Mouse (Mus musculus) forebrain, embryonic 12.5 days (tissue): ENCODE results near the gene Tmem56. TPM values are rescaled to one million over a fixed set of nuclear protein-coding genes. Genes with fewer than 3 reads are reported as not detected.

Experiments
- ATAC-seq: fragments of 200-750 bp; cut with Nextera tagmentation; 2 replicates; pipeline ENCODE4 v1.8.0; 2017; ENCODE audit warnings: moderate TSS enrichment; ENCODE audit not compliant: low FRiP score
- H3K27ac ChIP-seq: fragments of 300-500 bp; sonication (generic); 2 replicates; pipeline ENCODE4 v1.5.1; 2016; ENCODE audit warnings: mild to moderate bottlenecking
- H3K27me3 ChIP-seq: fragments of 300-500 bp; sonication (generic); 2 replicates; pipeline ENCODE4 v1.6.1; 2016; ENCODE audit warnings: mild to moderate bottlenecking
- H3K36me3 ChIP-seq: fragments of 300-500 bp; sonication (generic); replicated peaks from 2 replicates; pipeline ENCODE4 v1.6.1; 2016; ENCODE audit warnings: mild to moderate bottlenecking
- H3K4me1 ChIP-seq: fragments of 300-500 bp; sonication (generic); 2 replicates; pipeline ENCODE4 v1.6.1; 2016
- H3K4me2 ChIP-seq: fragments of 300-500 bp; sonication (generic); 2 replicates; pipeline ENCODE4 v1.6.1; 2016; ENCODE audit warnings: mild to moderate bottlenecking, moderate library complexity
- H3K4me3 ChIP-seq: fragments of 300-500 bp; sonication (generic); replicated peaks from 2 replicates; pipeline ENCODE4 v1.5.1; 2016; ENCODE audit warnings: mild to moderate bottlenecking
- H3K9ac ChIP-seq: fragments of 300-500 bp; sonication (generic); 2 replicates; pipeline ENCODE4 v1.6.1; 2016; ENCODE audit warnings: mild to moderate bottlenecking
- H3K9me3 ChIP-seq: fragments of 300-500 bp; sonication (generic); 2 replicates; pipeline ENCODE4 v1.6.1; 2016
- WGBS: fragments of 180-500 bp; shearing (Covaris S2); methylation state at CpG from one replicate; pipeline ENCODE4 v1.1.7; 2016; 5-methylcytosine and 5-hydroxymethylcytosine counted together
- polyA plus RNA-seq: library from polyadenylated mRNA; unstranded; fragments of >200 nt; fragmentation: Nextera tagmentation; extraction: Ambion mirVana; gene quantifications from 2 replicates; pipeline ENCODE4 v1.2.1, GENCODE M21; 2016

Tmem56 gene
- polyA plus RNA-seq, 1 experiment from 2014 or later, result 2.6 TPM

DNA sequence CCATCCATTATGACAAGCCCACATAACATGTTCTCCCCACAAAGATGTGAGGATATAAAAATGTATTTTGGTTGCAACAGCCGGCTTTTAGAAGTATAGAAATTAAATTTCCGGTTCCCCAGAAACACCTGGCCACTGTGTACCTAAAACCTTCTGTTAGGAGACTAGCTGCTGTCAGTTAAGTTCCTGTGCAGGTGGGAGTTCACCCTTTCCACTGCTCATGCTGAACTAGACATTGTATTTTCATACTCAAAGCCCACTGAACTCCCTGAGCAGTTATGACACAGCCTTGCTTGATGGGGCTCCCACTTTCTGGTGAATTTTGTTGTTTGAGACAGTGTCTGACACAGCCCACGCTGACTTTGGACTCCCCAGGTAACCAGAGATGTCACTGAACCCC is 69.4 kb downstream of the Tmem56 start:
- ATAC-seq, result no peak

DNA sequence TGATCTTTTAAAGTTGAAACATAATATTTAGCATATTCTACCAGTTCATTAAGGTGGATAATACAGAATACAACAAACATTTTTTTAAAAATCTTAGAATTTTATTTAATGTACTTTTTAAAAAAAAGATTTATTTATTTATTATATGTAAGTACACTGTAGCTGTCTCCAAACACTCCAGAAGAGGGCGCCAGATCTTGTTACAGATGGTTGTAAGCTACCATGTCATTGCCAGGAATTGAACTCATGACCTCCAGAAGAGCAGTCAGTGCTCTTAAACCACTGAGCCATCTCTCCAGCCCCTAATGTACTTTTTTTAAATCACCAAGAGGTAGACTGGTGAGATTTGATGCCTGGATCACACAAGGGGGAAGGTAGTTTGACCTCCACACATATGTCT is 70.7 kb downstream of the Tmem56 start:
- Histone ChIP-seq H3K4me1 (peaks cover 4% of the 10 kb centered on the region; the same call in 1 of the 2 replicates), H3K9me3 (no peaks in the 10 kb centered on the region), H3K4me2 (no peak overlapping the region), H3K9ac (no peak overlapping the region), H3K27me3 (no peaks in the 10 kb centered on the region), H3K27ac (no peak overlapping the region), H3K36me3 (no peaks in the 10 kb centered on the region), H3K4me3 (no peak overlapping the region)
- ATAC-seq, result no peak
- WGBS, result 42% methylated on average over 1 of the region's 1 CpGs

More for the DNA sequence above, 69.4 kb downstream of the Tmem56 start:
- Histone ChIP-seq H3K27ac (no peak overlapping the region), H3K4me1 (peaks cover 4% of the 10 kb centered on the region; the same call in 1 of the 2 replicates), H3K27me3 (no peaks in the 10 kb centered on the region), H3K9ac (no peak overlapping the region), H3K36me3 (no peaks in the 10 kb centered on the region), H3K9me3 (no peaks in the 10 kb centered on the region), H3K4me3 (no peak overlapping the region), H3K4me2 (no peak overlapping the region)
- WGBS, result 86% methylated on average over 3 of the region's 3 CpGs

DNA sequence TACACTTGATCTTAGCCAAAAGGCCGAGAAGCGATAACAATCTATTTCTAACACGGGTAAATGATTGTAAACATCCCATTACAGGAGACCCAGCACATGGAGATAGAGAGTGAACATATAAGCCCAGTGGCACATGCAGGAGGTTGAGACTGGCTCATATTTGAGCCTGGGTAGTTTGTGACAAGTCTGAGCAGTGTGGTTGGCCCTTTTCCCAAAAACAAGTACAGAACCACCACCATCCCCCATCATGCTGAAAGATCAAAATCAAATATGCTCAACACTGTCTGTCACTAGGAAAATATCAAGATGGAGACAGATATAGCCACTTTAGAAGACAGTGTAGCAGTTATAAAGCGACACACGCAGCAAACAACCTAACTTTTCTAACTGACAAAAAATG is 73.9 kb downstream of the Tmem56 start:
- Histone ChIP-seq H3K27ac (no peak overlapping the region), H3K36me3 (no peaks in the 10 kb centered on the region), H3K4me3 (no peak overlapping the region), H3K9ac (no peak overlapping the region), H3K9me3 (no peaks in the 10 kb centered on the region), H3K27me3 (no peaks in the 10 kb centered on the region), H3K4me1 (no peaks in the 10 kb centered on the region), H3K4me2 (no peak overlapping the region)
- WGBS, result 95% methylated on average over 5 of the region's 5 CpGs
- ATAC-seq, result no peak

DNA sequence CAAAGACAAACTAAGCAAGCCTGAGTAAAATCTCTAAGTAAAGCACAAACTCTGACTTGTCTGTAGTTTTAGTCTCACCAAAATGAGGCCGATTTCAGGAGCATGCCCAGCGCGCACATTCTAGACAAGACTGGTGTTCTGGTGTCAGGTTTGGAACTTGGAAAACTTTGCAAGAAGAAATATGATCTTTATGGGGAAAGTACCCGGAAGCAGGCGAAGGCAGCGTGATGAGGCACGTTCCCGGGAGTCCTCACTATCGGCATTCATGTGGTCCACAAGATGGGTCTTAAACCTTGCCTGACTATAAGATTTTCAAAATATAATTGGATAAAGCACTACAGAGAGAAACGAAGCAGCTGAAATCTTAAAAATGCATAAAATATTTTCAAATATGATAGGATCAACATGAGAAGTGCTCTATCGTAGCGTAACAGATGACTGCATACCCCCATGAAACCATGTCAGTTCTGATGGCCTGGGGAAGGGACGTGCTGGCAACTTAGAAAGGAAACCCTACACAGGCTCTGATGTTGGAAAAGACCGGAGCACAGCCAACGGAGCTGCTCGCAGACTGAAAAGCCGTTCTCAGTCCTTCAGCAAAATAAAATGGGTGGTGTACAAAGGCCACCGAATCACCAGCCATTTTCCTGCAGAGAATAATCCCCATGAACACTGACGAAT is 76.6 kb downstream of the Tmem56 start:
- Histone ChIP-seq H3K36me3 (no peaks in the 10 kb centered on the region), H3K4me1 (no peaks in the 10 kb centered on the region), H3K4me2 (no peak overlapping the region), H3K27ac (no peak overlapping the region), H3K9me3 (no peaks in the 10 kb centered on the region), H3K4me3 (no peak overlapping the region), H3K27me3 (no peaks in the 10 kb centered on the region; the same call in 1 of the 2 replicates), H3K9ac (no peak overlapping the region)
- no peak for ATAC-seq
- WGBS, result 89% methylated on average over 19 of the region's 19 CpGs

DNA sequence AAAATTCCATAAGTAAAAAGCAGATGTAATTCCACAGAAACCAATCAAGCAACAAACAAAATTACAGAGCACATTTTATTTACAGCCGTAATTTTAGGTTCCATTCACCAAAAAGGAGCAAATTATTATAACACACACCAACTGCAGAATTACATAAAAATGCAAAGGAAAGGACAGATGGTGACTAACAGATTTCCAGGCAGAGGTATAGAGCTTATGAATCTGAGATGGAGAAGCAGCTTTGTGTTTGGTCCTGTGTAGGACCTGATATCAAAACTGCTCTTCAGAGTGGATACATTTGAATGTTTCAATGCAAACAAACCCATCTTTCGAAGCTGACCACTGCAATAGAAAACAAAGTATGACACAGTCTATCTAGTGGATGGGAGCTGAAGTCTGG is 80.3 kb downstream of the Tmem56 start:
- 81% methylated on average over 2 of the region's 2 CpGs for WGBS
- H3K4me3 ChIP-seq, result no peak overlapping the region
- H3K27ac ChIP-seq, result no peak overlapping the region
- H3K9ac ChIP-seq, result no peak overlapping the region
- H3K36me3 ChIP-seq, result no peaks in the 10 kb centered on the region
- H3K27me3 ChIP-seq, result peaks cover 4% of the 10 kb centered on the region; the same call in 1 of the 2 replicates
- ATAC-seq, result no peak
- H3K4me1 ChIP-seq, result no peaks in the 10 kb centered on the region
- no peaks in the 10 kb centered on the region for H3K9me3 ChIP-seq
- no peak overlapping the region for H3K4me2 ChIP-seq

DNA sequence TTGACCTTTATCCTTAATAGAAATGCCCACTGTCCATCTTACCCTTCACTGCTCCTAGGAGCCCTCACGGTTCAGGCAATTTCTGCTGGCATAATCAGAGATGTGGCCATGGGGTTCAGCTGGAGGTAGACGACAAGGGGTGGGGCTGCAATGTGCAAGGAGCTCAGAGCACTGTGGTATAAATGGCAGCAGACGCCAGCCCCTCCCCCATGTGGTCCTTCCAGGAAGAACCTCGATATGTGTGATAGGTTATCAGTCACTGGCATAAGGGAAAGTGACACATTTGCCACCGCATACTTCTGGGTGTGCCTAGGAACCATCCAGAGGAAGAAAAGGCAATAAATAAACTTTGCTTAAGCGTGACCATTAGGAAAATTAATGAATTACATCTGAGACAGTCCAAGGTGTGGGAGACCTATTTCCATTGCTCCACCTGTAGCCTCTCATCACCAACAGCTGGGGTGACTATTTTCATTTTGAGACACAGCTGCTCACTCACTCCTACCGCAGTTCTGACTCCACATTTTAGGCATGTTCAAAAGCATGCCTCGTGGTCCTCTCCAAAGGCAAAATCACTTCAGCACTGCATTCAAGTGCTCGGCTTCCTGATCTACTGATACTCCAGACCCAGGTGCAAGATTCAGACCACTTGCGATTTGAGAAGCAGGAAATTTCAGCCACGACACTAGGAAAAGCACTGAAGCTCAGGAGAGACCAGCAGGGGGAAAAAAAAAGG is 81.7 kb downstream of the Tmem56 start:
- WGBS, result 71% methylated on average over 11 of the region's 11 CpGs
- H3K4me1 ChIP-seq, result no peaks in the 10 kb centered on the region

DNA sequence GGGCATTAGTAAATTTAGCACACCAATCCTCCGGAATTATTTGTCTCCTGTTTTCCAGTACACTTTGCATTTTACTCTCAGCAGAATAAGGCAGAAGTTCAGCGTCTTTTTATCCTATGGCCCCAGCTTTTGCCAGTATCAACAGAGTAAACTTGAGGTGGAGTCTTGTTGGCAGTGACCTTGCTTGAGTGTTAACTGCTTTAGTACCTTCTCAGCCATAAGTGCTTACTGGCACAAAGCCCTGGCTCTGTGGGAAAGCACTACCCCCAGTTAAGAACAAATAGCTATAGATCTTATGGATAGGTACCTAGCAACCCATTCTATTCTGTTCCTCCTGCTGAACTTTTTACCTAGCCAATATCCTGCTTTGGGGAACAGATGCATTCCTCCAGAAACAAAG is 93.7 kb downstream of the Tmem56 start:
- H3K9ac ChIP-seq, result no peak overlapping the region
- H3K4me3 ChIP-seq, result no peak overlapping the region
- WGBS, result 95% methylated on average over 2 of the region's 2 CpGs
- ATAC-seq, result no peak
- no peaks in the 10 kb centered on the region for H3K9me3 ChIP-seq
- H3K27ac ChIP-seq, result no peak overlapping the region
- H3K36me3 ChIP-seq, result no peaks in the 10 kb centered on the region
- no peaks in the 10 kb centered on the region for H3K27me3 ChIP-seq
- no peak overlapping the region for H3K4me2 ChIP-seq
- no peaks in the 10 kb centered on the region for H3K4me1 ChIP-seq

More for the DNA sequence above, 81.7 kb downstream of the Tmem56 start:
- Histone ChIP-seq H3K27ac (no peak overlapping the region), H3K27me3 (peaks cover 4% of the 10 kb centered on the region; the same call in 1 of the 2 replicates), H3K9me3 (no peaks in the 10 kb centered on the region), H3K36me3 (no peaks in the 10 kb centered on the region), H3K9ac (no peak overlapping the region), H3K4me3 (no peak overlapping the region), H3K4me2 (no peak overlapping the region)
- no peak for ATAC-seq

DNA sequence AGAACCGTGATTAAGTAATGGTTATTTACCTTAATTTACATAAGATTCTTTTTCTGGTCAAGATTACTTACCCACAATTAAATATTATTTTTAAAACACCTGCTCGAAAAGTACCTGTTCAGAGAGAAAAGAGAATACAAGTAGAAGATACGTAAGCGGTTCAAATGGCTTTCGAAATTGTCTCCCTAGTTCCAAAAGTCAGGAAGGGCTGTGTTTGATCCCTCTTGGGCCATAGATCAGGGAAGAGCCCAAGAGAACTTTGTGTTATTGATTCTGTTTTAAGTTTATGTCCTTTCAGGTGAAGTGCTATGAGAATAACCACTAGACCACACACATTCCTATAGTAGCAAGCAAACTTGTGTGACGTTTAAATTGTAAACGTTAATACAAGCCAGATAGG is 95.4 kb downstream of the Tmem56 start:
- Histone ChIP-seq H3K9me3 (no peaks in the 10 kb centered on the region), H3K9ac (no peak overlapping the region), H3K27me3 (no peaks in the 10 kb centered on the region), H3K36me3 (no peaks in the 10 kb centered on the region), H3K4me3 (no peak overlapping the region), H3K4me1 (no peaks in the 10 kb centered on the region), H3K4me2 (no peak overlapping the region), H3K27ac (no peak overlapping the region)
- 90% methylated on average over 7 of the region's 7 CpGs for WGBS
- ATAC-seq, result no peak

DNA sequence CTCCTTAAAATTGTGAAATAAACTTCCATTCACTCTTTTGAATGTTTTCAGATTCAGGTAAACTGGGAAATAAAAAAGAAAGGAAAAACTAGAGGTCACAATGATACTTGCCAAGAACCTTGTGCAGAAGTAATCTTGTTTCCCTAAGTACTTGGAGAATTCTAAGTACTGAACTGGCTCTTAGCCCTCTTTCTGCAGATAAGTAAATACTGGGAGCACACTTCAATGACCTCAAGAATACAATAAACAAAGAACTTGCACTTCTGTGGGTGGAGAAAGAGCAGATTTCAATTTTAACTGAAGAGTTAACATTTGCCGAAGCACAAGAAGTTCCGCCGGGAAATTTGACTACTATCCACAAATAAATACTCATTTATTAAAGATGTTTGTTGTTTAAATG is 96.0 kb downstream of the Tmem56 start:
- H3K4me1 ChIP-seq, result no peaks in the 10 kb centered on the region
- no peak overlapping the region for H3K4me3 ChIP-seq
- H3K27ac ChIP-seq, result no peak overlapping the region
- no peak overlapping the region for H3K4me2 ChIP-seq
- H3K27me3 ChIP-seq, result no peaks in the 10 kb centered on the region
- H3K36me3 ChIP-seq, result no peaks in the 10 kb centered on the region
- no peak for ATAC-seq
- WGBS, result 83% methylated on average over 3 of the region's 3 CpGs
- H3K9me3 ChIP-seq, result no peaks in the 10 kb centered on the region
- H3K9ac ChIP-seq, result no peak overlapping the region

DNA sequence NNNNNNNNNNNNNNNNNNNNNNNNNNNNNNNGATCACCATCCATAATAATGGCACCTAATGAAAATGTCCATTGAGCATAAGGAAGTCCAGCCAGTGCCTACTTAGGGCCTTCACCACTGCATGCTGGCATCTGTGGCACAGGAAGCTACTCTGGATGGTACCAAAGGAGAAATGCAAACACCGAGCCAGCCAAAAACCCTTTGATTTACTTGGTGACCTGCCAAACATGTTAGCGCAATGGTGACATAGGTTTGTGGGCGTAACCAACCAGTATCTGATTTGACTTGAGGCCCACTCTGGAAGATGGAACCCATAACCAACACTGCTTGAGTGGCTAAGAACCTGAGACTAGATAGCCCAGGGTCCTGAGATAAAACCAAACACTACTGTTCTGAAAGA is 97.7 kb downstream of the Tmem56 start:
- Histone ChIP-seq H3K27me3 (no peaks in the 10 kb centered on the region), H3K4me2 (no peak overlapping the region), H3K36me3 (no peaks in the 10 kb centered on the region), H3K9me3 (no peaks in the 10 kb centered on the region), H3K9ac (no peak overlapping the region), H3K4me3 (no peak overlapping the region), H3K4me1 (no peaks in the 10 kb centered on the region), H3K27ac (no peak overlapping the region)
- WGBS, result 87% methylated on average over 3 of the region's 3 CpGs
- no peak for ATAC-seq

DNA sequence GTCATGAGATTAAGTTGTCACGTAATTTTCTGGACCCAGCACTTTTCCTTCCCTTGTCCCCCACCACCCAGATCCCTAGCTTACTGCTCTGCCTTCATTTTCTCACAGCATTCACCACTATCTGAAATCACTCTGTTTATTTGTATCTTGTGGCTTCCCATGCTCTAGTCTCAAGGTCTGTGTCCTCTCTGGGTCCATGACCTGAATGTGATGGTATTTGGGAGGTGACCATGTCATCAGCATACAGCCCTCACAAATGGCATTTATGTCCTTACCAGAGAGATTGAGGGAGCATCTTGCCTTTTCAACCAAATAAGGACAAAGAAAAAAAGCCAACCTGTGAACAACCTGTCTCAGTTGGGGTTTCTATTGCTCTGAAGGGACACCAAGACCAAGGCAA is 106.9 kb downstream of the Tmem56 start:
- H3K27ac ChIP-seq, result no peak overlapping the region
- no peak overlapping the region for H3K4me2 ChIP-seq
- H3K27me3 ChIP-seq, result no peaks in the 10 kb centered on the region
- WGBS, result 88% methylated on average over 1 of the region's 1 CpGs
- H3K36me3 ChIP-seq, result no peaks in the 10 kb centered on the region
- H3K9me3 ChIP-seq, result no peaks in the 10 kb centered on the region
- no peak for ATAC-seq
- H3K4me1 ChIP-seq, result no peaks in the 10 kb centered on the region; the same call in 1 of the 2 replicates
- H3K4me3 ChIP-seq, result no peak overlapping the region
- no peak overlapping the region for H3K9ac ChIP-seq

DNA sequence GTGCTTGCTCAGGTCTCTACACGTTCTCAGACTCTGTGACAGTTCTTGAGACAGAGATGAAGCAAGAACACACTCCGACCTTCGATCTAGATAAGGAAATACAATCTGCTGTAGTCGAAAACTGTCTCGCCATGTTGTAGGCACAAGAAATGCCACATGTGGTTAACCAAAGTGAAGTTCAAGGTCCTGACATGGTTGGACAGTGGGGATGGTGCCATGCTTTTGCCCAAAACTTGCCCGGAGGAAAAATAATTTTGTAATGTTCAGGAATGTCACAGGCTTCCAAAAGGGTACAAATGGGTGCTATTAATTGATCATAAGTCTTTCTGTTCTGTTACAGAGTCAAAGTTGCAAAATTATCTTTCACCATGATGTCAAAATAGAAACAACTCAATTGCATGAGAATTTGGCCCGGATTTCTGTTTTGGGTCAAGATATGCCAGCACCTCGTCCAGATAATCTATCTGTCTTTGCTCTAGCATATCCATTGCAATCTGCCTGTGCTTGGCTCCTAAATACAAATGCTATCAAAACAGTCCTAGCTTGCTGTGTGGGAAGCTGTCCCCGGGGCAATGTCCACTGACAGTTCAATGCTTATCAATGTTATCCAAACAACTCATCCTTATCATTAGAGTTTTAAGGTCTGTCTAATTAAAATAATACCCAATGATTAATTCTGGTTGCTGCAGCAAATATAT is 108.5 kb downstream of the Tmem56 start:
- H3K9ac ChIP-seq, result no peak overlapping the region
- no peak for ATAC-seq
- no peak overlapping the region for H3K4me3 ChIP-seq
- H3K27me3 ChIP-seq, result no peaks in the 10 kb centered on the region
- no peaks in the 10 kb centered on the region for H3K9me3 ChIP-seq
- peaks cover 7% of the 10 kb centered on the region; the same call in 1 of the 2 replicates for H3K4me1 ChIP-seq
- H3K36me3 ChIP-seq, result no peaks in the 10 kb centered on the region
- H3K4me2 ChIP-seq, result no peak overlapping the region
- H3K27ac ChIP-seq, result no peak overlapping the region
- 83% methylated on average over 9 of the region's 9 CpGs for WGBS
